Mouse (Mus musculus) cerebellum, adult 2 months (tissue): Measurements from ENCODE around the gene Gna12.

Source experiments
- CTCF ChIP-seq: fragments of 200-500 bp; IDR thresholded peaks from 2 replicates; pipeline ENCODE4 v1.5.1; 2011; ENCODE audit warnings: low read depth, mild to moderate bottlenecking, control low read depth, low read length, moderate library complexity, borderline replicate concordance; ENCODE audit not compliant: insufficient read depth
- POLR2A ChIP-seq: fragments of 200-500 bp; IDR thresholded peaks from 2 replicates; pipeline ENCODE4 v1.6.1; 2011; ENCODE audit warnings: low read length, control low read depth, borderline replicate concordance; ENCODE audit not compliant: insufficient read depth

DNA sequence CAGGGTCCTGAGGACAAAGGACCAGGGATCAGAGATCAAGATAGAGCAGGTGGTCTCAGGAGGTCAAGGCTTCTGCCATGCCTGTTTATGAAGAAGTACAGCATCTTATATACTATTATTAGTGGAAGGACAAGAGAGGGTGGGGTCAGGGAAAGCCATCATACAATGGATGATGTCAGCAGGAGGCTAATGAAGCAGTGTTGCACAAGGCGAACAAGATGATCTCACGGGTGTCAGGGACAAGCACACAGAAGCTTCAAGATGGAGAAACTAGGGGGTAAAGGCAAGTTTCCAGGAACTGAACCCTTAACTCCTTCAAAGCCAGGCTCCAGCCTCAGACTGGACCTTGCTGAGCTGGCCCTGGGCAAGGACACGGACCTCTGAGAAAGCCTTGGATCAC is 108.1 kb downstream of the Gna12 start:
- no peak for TF ChIP-seq CTCF
- TF ChIP-seq POLR2A: no peak
